Mouse (Mus musculus) spleen, adult 2 months (tissue): Measurements from ENCODE around the gene Scube2. TPM values are rescaled to one million over a fixed set of nuclear protein-coding genes. Genes with fewer than 3 reads are reported as not detected.

Experiments used
- DNase-seq, 2 experiments: peaks; one replicate each; pipeline versions ENCODE4 v3.0.0 to v3.0.0-alpha.2; 2012 to 2021; ENCODE audit warnings: low spot score in 2 of 2, low read depth in 1 of 2
- H3K27ac ChIP-seq: fragments of 200-500 bp; 2 replicates; pipeline ENCODE4 v1.5.1; 2012; ENCODE audit warnings: low read length, inconsistent platforms; ENCODE audit not compliant: insufficient read depth
- H3K27me3 ChIP-seq: fragments of 200-500 bp; 2 replicates; pipeline ENCODE4 v1.6.1; 2012; ENCODE audit warnings: mild to moderate bottlenecking, moderate library complexity, low read length, inconsistent platforms; ENCODE audit not compliant: control insufficient read depth, insufficient read depth
- H3K36me3 ChIP-seq: fragments of 200-500 bp; 2 replicates; pipeline ENCODE4 v1.6.1; 2012; ENCODE audit warnings: mild to moderate bottlenecking, low read length, inconsistent platforms; ENCODE audit not compliant: control insufficient read depth, insufficient read depth
- H3K4me1 ChIP-seq: fragments of 200-500 bp; 2 replicates; pipeline ENCODE4 v1.6.1; 2011; ENCODE audit warnings: inconsistent platforms; ENCODE audit not compliant: control insufficient read depth, insufficient read depth, insufficient read length
- H3K4me3 ChIP-seq: fragments of 200-500 bp; 2 replicates; pipeline ENCODE4 v1.5.1; 2011; ENCODE audit warnings: mild to moderate bottlenecking, inconsistent platforms; ENCODE audit not compliant: insufficient read depth, insufficient read length; ENCODE audit errors: extremely low read depth
- CTCF ChIP-seq: fragments of 200-500 bp; IDR thresholded peaks from 2 replicates; pipeline ENCODE4 v1.5.1; 2011; ENCODE audit warnings: mild to moderate bottlenecking, inconsistent platforms; ENCODE audit not compliant: insufficient read depth, insufficient read length, insufficient replicate concordance; ENCODE audit errors: extremely low read depth
- POLR2A ChIP-seq: fragments of 200-500 bp; IDR thresholded peaks from 2 replicates; pipeline ENCODE4 v1.6.1; 2011; ENCODE audit warnings: low read depth, low read length, inconsistent platforms
- WGBS: fragments of 180-500 bp; shearing (Covaris S2); methylation state at CpG from one replicate; pipeline ENCODE4 v1.1.7; 2018; 5-methylcytosine and 5-hydroxymethylcytosine counted together
- polyA plus RNA-seq: library from polyadenylated mRNA; depleted of rRNA; stranded (reverse); fragments of >200 nt; gene quantifications from 2 replicates; pipeline ENCODE4 v1.2.3, GENCODE M21; 2012

The Scube2 gene
- polyA plus RNA-seq, 1 experiment: 0.22 TPM

GRCm38 (mm10) chr7:109889300-109889699 lies 23.8 kb upstream of the Scube2 start:
- WGBS: 33% methylated on average over 5 of the region's 5 CpGs
- Histone ChIP-seq H3K4me3 (no peak overlapping the region), H3K27me3 (no peaks in the 10 kb centered on the region), H3K4me1 (no peaks in the 10 kb centered on the region), H3K27ac (no peak overlapping the region), H3K36me3 (peaks cover 6% of the 10 kb centered on the region; the same call in 1 of the 2 replicates)
- no peak for DNase-seq
- TF ChIP-seq CTCF (no peak), POLR2A (no peak)

- Histone ChIP-seq H3K36me3 (no peaks in the 10 kb centered on the region), H3K27ac (no peak overlapping the region), H3K4me1 (no peaks in the 10 kb centered on the region), H3K4me3 (no peak overlapping the region), H3K27me3 (no peaks in the 10 kb centered on the region)
- WGBS: 94% methylated on average over 1 of the region's 1 CpGs
- no peak for DNase-seq
- TF ChIP-seq CTCF: no peak
- no peak for TF ChIP-seq POLR2A
Observed at GRCm38 (mm10) chr7:109886249-109886648, 20.8 kb upstream of the Scube2 start.

DNA sequence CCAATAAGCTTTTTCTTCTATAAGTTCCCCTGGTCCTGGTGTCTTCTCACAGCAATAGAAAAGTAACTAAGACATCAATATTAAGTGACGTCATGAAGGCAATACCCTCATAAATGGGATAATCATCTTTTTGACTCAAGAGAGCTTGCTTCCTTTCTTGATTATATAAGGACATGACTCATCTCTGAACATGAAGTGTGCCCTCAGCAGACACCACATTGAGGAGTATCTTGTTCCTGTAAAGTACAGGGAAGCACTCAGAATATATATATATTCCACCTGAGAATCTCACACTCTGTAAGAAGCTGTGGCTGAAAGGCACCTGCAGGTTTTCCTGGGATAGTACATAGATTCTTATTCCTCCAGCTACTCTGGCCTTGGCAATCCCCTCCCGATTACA lies 17.1 kb upstream of the Scube2 start:
- Histone ChIP-seq H3K27ac (no peak overlapping the region), H3K4me1 (no peaks in the 10 kb centered on the region), H3K4me3 (no peak overlapping the region), H3K36me3 (no peaks in the 10 kb centered on the region), H3K27me3 (no peaks in the 10 kb centered on the region)
- DNase-seq: no peak
- no peak for TF ChIP-seq POLR2A
- TF ChIP-seq CTCF: no peak
- 92% methylated on average over 2 of the region's 2 CpGs for WGBS

- Histone ChIP-seq H3K27ac (no peak overlapping the region), H3K36me3 (no peaks in the 10 kb centered on the region), H3K4me1 (no peaks in the 10 kb centered on the region), H3K27me3 (no peaks in the 10 kb centered on the region), H3K4me3 (no peak overlapping the region)
- no peak for TF ChIP-seq CTCF
- TF ChIP-seq POLR2A: no peak
- WGBS: 63% methylated on average over 2 of the region's 2 CpGs
- DNase-seq: no peak
Observed at GRCm38 (mm10) chr7:109881561-109882099, 16.2 kb upstream of the Scube2 start.

- Histone ChIP-seq H3K4me3 (no peak overlapping the region), H3K36me3 (no peaks in the 10 kb centered on the region), H3K27me3 (no peaks in the 10 kb centered on the region), H3K27ac (no peak overlapping the region), H3K4me1 (no peaks in the 10 kb centered on the region)
- WGBS: 56% methylated on average over 12 of the region's 12 CpGs
- no peak for TF ChIP-seq POLR2A
- no peak for TF ChIP-seq CTCF
- DNase-seq: no peak
Observed at GRCm38 (mm10) chr7:109879158-109879557, 13.7 kb upstream of the Scube2 start.

DNA sequence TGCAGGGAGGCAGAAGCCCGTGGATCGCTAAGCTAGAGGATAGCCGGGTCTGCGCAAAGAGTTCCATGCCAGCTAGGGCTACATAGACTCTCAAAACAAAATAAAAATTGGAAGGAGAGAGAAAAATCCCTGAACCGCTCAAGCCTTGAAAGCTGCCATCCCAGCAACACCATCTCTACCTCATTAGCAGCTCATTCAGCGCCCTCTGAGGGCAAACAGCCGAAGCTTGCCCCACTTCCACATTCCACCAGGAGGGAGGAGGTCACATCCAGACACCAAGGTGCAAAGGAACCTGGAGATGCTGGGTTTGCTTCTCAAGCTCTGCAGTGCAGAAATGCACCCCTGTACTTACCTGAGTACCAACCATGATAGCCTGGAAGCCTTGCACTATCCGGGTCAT lies 10.6 kb upstream of the Scube2 start:
- DNase-seq: no peak
- H3K36me3 ChIP-seq: no peaks in the 10 kb centered on the region
- 80% methylated on average over 8 of the region's 8 CpGs for WGBS
- no peaks in the 10 kb centered on the region for H3K4me1 ChIP-seq
- no peaks in the 10 kb centered on the region for H3K27me3 ChIP-seq
- TF ChIP-seq POLR2A: no peak
- H3K4me3 ChIP-seq: no peak overlapping the region
- H3K27ac ChIP-seq: no peak overlapping the region

DNA sequence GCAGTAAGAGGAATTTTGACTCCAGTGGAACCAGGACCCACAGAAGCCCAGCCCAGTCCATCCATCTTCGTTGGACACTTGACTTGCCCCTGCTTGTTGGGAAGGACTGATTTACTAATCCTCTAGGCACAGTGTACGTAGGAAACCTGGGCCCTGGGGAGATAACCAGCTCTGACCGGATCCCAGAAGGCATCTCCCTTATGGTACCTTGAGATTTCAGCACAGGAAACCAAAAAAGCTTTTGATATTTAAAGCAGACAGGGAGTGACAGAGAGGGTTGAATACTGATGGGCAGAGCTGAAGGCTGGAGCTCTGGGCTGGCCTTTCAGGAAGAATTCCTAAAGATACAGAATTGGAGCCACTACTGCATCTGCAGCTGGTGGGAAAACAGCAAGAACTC lies 10.1 kb upstream of the Scube2 start:
- no peaks in the 10 kb centered on the region for H3K4me1 ChIP-seq
- no peak for TF ChIP-seq CTCF
- TF ChIP-seq POLR2A: no peak
- 55% methylated on average over 3 of the region's 3 CpGs for WGBS
- no peaks in the 10 kb centered on the region for H3K36me3 ChIP-seq
- DNase-seq: no peak
- H3K4me3 ChIP-seq: no peak overlapping the region
- H3K27me3 ChIP-seq: no peaks in the 10 kb centered on the region
- no peak overlapping the region for H3K27ac ChIP-seq
